Mouse (Mus musculus): ENCODE measurements at regions not wholly inside any gene's neighbourhood (a gene's known extent, or its start where the extent isn't known, plus 50 kb on each side); places are given as distances from the start of the nearest gene placed in this dataset.

GRCm38 (mm10) chr1:100551293-100551692 is 778.7 kb downstream of the Cntnap5b start:
- WGBS = 91% methylated on average over 1 of the region's 1 CpGs
- no peak overlapping the region for H3K4me2 ChIP-seq (replicated peaks; ENCODE audit: low read depth)
- TF ChIP-seq EP300 (optimal IDR thresholded peaks at IDR 0.05) (no peak), CTCF (IDR thresholded peaks at IDR 0.05; ENCODE audit: low read depth) (no peak)

GRCm38 (mm10) chr1:100556937-100557336 is 784.4 kb downstream of the Cntnap5b start:
- H3K4me3 ChIP-seq (ENCODE audit: low read depth, low read length) = no peak overlapping the region
- H3K9me3 ChIP-seq (ENCODE audit: control insufficient read depth, low read length) = no peaks in the 10 kb centered on the region
- no peaks in the 10 kb centered on the region for H3K27me3 ChIP-seq (ENCODE audit: control insufficient read depth, insufficient read depth, low read length)
- DNase-seq (ENCODE audit: low spot score) (peak; percentile 24), ATAC-seq (ENCODE audit: low FRiP score, low TSS enrichment) (no peak)
- WGBS = 33% methylated on average over 2 of the region's 2 CpGs
- TF ChIP-seq CTCF (IDR thresholded peaks at IDR 0.05; ENCODE audit: low read depth) (peak; percentile 64), EP300 (optimal IDR thresholded peaks at IDR 0.05) (no peak)
- no peak overlapping the region for H3K4me2 ChIP-seq (replicated peaks; ENCODE audit: low read depth)
- H3K36me3 ChIP-seq (ENCODE audit: control insufficient read depth, insufficient read depth, low read length) = no peaks in the 10 kb centered on the region
- H3K9ac ChIP-seq (ENCODE audit: low read length) = no peak overlapping the region
- no peak overlapping the region for H3K27ac ChIP-seq (replicated peaks)
- no peaks in the 10 kb centered on the region for H3K4me1 ChIP-seq (replicated peaks; ENCODE audit: control insufficient read depth, insufficient read depth)

More at GRCm38 (mm10) chr1:100551293-100551692, 778.7 kb downstream of the Cntnap5b start:
- Histone ChIP-seq H3K4me3 (ENCODE audit: low read depth, low read length) (no peak overlapping the region), H3K9ac (ENCODE audit: low read length) (no peak overlapping the region), H3K9me3 (ENCODE audit: control insufficient read depth, low read length) (no peaks in the 10 kb centered on the region), H3K36me3 (ENCODE audit: control insufficient read depth, insufficient read depth, low read length) (no peaks in the 10 kb centered on the region), H3K27ac (replicated peaks) (no peak overlapping the region), H3K27me3 (ENCODE audit: control insufficient read depth, insufficient read depth, low read length) (no peaks in the 10 kb centered on the region), H3K4me1 (replicated peaks; ENCODE audit: control insufficient read depth, insufficient read depth) (no peaks in the 10 kb centered on the region)
- ATAC-seq (ENCODE audit: low FRiP score, low TSS enrichment) = no peak
- no peak for DNase-seq (ENCODE audit: low spot score)

Data from stomach, postnatal 0 days (tissue).